Mouse (Mus musculus) gastrocnemius, adult 18-20 months (tissue): ENCODE results near the gene Hmga1b. TPM values are rescaled to one million over a fixed set of nuclear protein-coding genes. Genes with fewer than 3 reads are reported as not detected.
"Not testable (repeated sequence)": the region's sequence is repeated elsewhere in the genome, so short reads cannot be mapped to it uniquely, and the experiment has no call there.

Experiments used
- DNase-seq: peaks from one replicate; pipeline ENCODE4 v3.0.0; 2021; ENCODE audit warnings: low spot score
- long read RNA-seq, 2 experiments: library from polyadenylated mRNA; stranded (forward); transcript quantifications; one replicate each; pipeline ENCODE4 v2.0.0; 2021
- total RNA-seq, 2 experiments: library from RNA; stranded (reverse); gene quantifications; 2 replicates each; pipeline ENCODE4 v1.2.3; 2021

Hmga1b gene
- 10 to 100 TPM; 20.4 to 22.2 TPM for total RNA-seq
- long read RNA-seq, experiment 1, transcript Hmga1b-201 (1 exons, 1,626 nt), result major isoform, 5 of 8 reads
- long read RNA-seq, experiment 1, partial matches to known transcripts, result 0 of 8 reads
- long read RNA-seq, experiment 1, other reads (novel, unspliced or antisense), result 3 of 8 reads
- long read RNA-seq, experiment 2, transcript Hmga1b-201 (1 exons, 1,626 nt), result major isoform, 10 of 13 reads
- long read RNA-seq, experiment 2, partial matches to known transcripts, result 0 of 13 reads
- long read RNA-seq, experiment 2, other reads (novel, unspliced or antisense), result 3 of 13 reads

- not testable (repeated sequence) for DNase-seq
These were observed at the start of gene Hmga1b for GRCm38 (mm10) chr11:120762672-120763041. TSS of gene Hmga1b (plus strand) at chr11:120762794.

DNA sequence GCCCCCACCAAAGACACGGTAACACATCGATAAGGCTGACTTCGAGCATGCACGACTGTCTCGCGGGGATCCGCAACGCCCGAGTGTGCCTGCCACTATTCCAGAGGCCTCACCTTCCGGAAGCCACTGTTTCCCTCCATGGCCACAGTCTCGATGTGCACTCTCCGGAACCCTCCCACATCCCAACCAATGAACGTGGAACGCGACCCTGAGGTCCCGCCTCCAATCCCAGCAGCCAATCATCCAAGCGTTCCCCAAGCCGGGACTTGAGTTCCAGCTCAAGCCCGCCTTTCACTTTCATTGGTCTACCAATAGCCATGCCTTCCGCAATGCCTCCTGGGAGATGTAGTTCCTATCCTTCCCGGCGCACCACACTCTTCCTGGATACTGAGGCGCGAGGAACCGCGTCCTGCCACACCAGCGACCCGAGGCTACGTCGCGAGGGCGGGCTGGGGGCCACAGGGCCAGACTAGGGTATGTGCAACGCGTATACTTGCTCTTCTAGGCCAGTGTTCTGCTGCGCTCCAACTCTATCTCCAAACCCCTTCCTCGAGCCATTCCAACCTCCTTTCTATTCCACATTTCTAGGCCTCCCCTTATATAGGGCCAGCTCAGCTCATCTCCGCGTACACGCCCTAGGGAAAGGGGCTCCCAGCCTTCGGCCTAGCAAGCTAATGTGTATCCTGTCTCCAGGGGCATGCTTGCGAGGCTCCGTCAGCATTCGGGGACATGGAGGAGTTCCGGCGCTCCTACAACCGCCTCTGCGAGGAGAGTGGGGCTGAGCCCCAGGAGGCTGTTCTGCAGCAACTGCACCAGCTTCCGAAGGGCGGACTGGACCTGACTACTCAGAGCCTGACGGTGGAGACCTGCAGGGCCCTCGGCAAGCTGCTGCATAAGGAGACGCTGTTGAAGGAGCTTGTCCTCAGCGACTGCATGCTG is 48.7 kb upstream of the Hmga1b start, which contains the start of the genes Cenpx and Lrrc45:
Gene Cenpx, minus strand, starts transcription at position 159 of the 939 bp plus-strand sequence.
Gene Lrrc45, plus strand, starts transcription at position 346 of the 939 bp plus-strand sequence.
- peak; percentile 99 for DNase-seq

GRCm38 (mm10) chr11:120714546-120714945 is 48.0 kb upstream of the Hmga1b start:
- DNase-seq, result no peak

DNA sequence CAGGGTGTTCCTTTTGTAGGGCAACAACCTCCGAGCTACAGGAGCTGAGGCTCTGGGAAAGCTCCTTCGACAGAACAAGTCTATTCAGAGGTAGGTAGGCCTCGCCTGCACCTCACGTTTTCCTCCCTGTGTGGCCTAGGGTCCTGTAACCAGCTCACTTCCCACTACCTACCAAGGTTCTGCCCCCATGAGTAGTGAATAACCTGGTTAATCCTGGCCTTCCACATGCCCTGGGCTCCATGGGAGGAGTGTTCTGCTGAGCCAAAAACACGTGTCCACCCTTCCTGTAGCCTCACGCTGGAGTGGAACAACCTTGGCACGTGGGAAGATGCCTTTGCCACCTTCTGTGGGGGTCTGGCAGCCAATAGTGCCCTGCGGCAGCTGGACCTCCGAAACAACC is 47.5 kb upstream of the Hmga1b start:
- DNase-seq, result no peak

GRCm38 (mm10) chr11:120719242-120719641 is 43.4 kb upstream of the Hmga1b start:
- DNase-seq, result no peak

DNA sequence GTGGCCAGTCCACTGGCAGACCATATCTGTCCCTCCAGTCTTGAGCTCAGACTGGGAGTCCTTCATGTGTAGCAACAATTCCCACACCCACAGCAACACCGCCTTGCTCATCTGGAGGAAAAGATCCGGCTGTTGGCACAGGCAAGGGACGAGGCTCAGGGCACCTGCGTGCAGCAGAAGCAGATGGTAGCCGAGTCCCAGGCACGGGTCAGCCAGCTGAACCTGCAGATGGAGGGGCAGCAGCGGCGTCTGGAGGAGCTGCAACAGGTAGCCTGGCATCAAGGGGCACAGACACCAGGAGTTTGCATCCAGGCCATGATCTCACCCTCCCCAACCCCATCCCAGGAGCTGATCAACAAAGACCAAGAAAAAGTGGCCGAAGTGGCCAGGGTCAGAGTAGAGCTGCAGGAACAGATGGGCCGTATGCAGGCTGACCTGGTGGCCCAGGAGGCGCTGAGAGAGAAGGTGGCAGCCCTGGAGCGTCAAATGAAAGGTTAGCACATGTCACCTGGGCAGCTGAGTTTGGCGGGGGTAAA is 42.7 kb upstream of the Hmga1b start:
- DNase-seq, result no peak

- DNase-seq, result peak; percentile 93
These were observed 42.1 kb upstream of the Hmga1b start for GRCm38 (mm10) chr11:120720450-120720849.

DNA sequence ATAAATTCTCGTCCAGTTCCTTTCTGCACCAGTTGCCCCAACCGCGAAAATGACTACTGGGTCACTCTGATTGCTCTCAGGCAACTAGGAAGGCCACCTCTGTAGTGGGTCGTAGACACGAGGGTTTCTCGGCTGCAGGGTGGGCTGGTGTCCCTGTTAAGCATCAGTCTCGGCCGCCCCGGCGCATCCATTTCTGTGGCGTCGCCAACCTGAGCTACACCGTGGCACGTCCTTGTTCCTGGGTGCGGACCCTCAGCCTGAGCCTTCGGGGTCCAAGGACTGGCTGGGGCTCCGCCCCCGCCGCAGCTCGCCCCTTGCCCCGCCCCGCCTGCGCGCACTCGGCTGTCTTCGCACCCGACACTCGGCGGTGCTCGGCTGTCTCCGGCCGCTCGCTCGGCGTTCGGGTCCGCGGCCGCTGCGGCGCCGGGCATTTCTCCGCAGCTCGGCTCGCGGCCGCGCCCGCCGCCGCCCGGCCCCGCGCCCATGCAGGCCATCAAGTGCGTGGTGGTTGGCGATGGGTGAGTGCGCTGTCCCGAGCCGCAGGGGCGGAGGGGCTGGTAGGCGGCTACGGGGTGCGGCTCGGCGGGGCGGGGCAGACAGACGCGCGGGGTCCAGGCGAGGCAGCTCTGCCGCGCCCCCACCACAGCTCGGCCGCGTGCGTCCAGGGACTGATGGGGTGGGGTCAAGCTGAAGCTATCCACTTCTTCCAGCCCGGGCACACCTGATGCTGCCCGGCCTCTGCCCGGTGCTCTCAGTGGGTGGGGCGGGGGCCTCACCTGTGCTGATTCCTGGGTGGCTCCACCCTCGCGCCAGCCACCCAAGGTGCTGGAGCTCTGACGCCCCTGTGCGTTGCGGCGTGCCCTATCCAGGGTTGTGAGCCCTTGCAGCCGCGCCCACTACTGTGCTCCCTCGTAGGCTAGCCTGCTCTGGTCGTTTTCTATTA is 41.2 kb upstream of the Hmga1b start, which contains the start of gene Rac3:
Gene Rac3, plus strand, starts transcription at position 347 of the 943 bp plus-strand sequence.
- no peak for DNase-seq

- no peak for DNase-seq
These were observed 40.4 kb upstream of the Hmga1b start for GRCm38 (mm10) chr11:120722067-120722630.

DNA sequence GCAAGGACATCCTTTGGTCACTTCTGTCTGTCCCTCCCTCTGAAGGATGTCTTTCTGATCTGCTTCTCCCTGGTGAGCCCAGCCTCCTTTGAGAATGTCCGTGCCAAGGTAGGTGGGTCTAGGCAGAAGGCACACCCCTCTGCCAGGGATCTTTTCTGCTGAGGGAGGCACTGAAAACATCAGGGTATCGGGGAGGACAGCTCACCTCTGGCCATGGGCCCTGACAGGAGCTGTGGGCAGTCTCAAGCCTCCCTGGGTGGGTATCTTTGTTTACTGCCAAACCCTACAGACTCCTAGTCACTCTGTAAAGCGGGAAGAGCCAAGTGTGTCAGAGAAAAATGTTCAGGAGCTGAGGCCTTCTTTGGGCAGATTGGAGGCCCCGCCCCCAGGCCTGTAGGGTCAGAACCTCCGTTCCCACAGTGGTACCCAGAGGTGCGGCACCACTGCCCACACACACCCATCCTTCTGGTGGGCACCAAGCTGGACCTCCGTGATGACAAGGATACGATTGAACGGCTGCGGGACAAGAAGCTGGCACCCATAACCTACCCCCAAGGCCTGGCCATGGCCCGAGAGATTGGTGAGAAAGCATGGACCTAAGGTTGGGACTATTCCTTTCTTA is 39.7 kb upstream of the Hmga1b start:
- no peak for DNase-seq

GRCm38 (mm10) chr11:120723509-120723908 is 39.1 kb upstream of the Hmga1b start:
- no peak for DNase-seq

DNA sequence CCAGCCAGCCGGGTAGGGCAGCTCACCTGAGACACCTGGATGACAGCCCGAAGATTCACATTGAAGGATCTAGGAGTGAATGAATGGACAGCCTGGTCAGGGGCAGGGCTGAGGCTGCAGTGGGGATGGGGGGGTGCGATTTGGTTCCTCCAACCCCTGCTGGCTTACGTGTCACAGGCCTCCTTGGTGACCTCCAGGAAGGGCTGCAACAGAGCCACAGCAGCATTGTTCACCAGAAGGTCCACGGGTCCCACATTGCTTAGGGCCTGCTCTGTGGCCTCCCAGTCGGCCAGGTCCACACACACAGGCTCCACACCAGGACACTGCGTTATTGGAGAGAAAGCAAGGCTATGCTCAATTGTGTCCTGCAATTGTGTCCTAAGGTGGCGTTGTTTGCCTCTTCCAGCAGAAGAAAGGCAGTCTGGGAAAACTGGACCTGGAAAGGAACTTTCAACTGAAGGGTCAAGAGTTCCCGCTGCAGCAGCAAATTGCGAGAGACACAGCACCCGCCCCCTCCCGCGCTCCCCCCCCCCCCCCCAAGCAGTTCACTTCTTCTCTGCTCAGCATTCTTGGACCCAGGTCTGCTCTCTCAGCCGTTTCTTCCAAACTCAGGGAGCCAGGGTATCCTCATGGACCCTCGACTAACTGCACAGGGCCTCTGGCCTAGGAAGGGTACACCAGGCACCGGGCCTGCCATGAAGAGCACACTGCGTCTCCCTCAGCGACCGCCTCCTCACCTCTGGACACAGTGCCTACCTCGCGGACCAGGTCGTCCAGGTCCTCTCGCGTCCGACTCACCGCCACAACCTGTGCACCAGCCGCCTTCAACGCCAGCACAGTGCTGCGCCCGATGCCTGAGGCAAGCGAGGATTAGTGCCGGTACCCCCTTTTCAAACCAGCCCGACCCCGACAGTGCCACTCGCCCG is 36.1 kb upstream of the Hmga1b start:
- DNase-seq, result no peak

GRCm38 (mm10) chr11:120727169-120727527 is 35.4 kb upstream of the Hmga1b start, which contains the start of gene Dcxr:
TSS of gene Dcxr (minus strand) at chr11:120727281.
- peak; percentile 95 for DNase-seq

GRCm38 (mm10) chr11:120727564-120727963 is 35.0 kb upstream of the Hmga1b start:
- DNase-seq, result no peak

DNA sequence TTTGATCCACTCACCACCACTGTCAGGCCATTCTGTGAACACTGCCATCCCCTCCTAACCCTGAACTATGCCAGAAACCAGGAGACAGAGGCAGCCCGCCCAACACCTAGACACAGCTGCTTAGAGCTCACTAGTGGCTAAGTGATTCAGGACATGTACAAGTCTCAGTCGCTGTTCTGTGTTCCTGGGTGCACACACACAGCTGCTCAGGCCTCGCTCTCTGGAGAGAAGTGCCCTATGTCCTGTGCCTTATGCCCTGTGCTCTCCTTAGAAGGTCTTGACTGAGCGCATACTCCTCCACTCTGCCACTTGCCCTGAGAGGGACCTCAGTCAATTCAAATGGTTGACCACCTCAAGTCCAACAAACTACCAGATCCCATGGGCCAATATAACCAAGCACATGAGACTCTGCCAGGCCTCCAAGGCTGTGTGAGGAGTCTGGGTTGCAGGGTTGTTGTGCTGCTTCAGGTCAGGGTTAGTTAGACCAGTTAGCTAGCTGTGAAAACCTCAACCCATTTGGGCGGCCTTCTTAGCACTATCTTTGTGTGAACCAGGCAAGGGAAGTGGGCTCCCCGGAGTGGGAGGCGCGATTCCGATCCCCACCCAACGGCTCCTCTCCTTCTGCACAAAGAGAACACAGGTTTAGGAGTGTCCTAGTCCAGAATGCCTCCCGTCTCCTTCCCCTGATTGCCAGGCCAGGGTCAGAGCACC is 33.9 kb upstream of the Hmga1b start:
- DNase-seq, result no peak

DNA sequence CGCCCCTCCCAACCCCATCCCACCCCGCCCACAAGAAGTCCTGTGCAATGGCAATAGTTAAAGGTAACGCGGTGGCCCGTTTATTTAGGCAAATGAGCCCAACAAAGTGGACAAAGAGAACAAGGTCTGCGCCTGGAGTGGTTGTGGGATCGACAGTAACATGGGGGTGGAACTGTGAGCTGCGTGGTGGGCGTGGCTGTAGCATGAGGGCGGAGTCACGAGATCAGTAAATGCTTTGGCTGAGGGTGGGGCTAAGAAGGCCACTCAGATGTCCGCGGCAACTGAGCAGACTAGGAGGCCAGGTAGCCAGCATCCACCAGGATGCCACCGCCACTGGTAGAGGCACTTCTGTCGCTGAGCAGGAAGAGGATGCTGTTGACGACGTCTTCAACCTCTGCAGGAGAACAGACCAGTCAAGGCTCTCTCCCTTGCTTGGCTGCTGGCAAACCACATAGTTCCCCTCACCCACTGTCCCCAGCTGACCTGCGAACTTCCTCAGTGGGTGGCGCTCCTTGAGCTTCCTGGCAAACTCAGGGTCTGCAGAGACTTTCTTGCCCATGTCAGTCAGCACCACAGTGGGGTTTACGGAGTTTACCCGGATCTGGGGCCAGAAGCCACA is 33.1 kb upstream of the Hmga1b start:
- not testable (repeated sequence) for DNase-seq

- no peak for DNase-seq
These were observed 32.2 kb upstream of the Hmga1b start for GRCm38 (mm10) chr11:120730331-120730870.

GRCm38 (mm10) chr11:120731395-120731794 is 31.2 kb upstream of the Hmga1b start:
- DNase-seq, result no peak
